Mouse (Mus musculus): Measurements from ENCODE around the gene Smchd1.

GRCm38 (mm10) chr17:71338627-71339026, 136.5 kb downstream of the Smchd1 start:
- TF ChIP-seq CTCF (IDR thresholded peaks at IDR 0.05), result no peak
- TF ChIP-seq EP300 (IDR thresholded peaks at IDR 0.05), result no peak
